17 mouse cellular contexts compared by ENCODE assay signal in genomic region chr5:121131801-121132200, GRCm38 (mm10).
"Had no signal": no experiment of that assay in that cellular context is flagged by ENCODE, and none has a peak within 500 bp of the region (broad histone marks: within the 10 kb centered on the region; RNA-seq: fewer than 3 reads in every experiment).

No protein-coding gene starts in this region.

- H3K9ac ChIP-seq: lung, embryonic 15.5 days; midbrain, embryonic 13.5 days; midbrain, embryonic 15.5 days; neural tube, embryonic 12.5 days; stomach, embryonic 15.5 days had no signal

- DNase-seq: lung, adult 2 months; lung, postnatal 14 days; lung, postnatal 36 days; right cerebral cortex, postnatal 14 days; thymus, adult 2 months; thymus, postnatal 25 days; thymus, postnatal 4 days had no signal

- H3K27me3 ChIP-seq: lung, embryonic 15.5 days; megakaryocyte, embryonic 14.5 days; midbrain, embryonic 13.5 days; midbrain, embryonic 15.5 days; neural tube, embryonic 12.5 days; stomach, embryonic 15.5 days had no signal

- H3K9me3 ChIP-seq: lung, embryonic 15.5 days; megakaryocyte, embryonic 14.5 days; midbrain, embryonic 13.5 days; midbrain, embryonic 15.5 days; neural tube, embryonic 12.5 days; stomach, embryonic 15.5 days had no signal

- H3K4me1 ChIP-seq: lung, embryonic 15.5 days; midbrain, embryonic 13.5 days; midbrain, embryonic 15.5 days; neural tube, embryonic 12.5 days; stomach, embryonic 15.5 days had no signal

- ATAC-seq: lung, postnatal 0 days; midbrain, embryonic 13.5 days; midbrain, embryonic 15.5 days had no signal

- H3K4me3 ChIP-seq: lung, embryonic 15.5 days; megakaryocyte, embryonic 14.5 days; midbrain, embryonic 13.5 days; midbrain, embryonic 15.5 days; neural tube, embryonic 12.5 days; stomach, embryonic 15.5 days had no signal

- H3K4me2 ChIP-seq: lung, embryonic 15.5 days; midbrain, embryonic 11.5 days; midbrain, embryonic 13.5 days; midbrain, embryonic 15.5 days; neural tube, embryonic 12.5 days; stomach, embryonic 15.5 days had no signal

- H3K27ac ChIP-seq: lung, embryonic 15.5 days; macrophage; midbrain, embryonic 13.5 days; midbrain, embryonic 15.5 days; neural tube, embryonic 12.5 days; stomach, embryonic 15.5 days; stomach, postnatal 0 days had no signal
